Mouse (Mus musculus) midbrain, embryonic 13.5 days (tissue): ENCODE measurements around the gene Ackr3. TPM values are rescaled to one million over a fixed set of nuclear protein-coding genes. Genes with fewer than 3 reads are reported as not detected.

ENCODE experiments used
- ATAC-seq: fragments of 200-750 bp; cut with Nextera tagmentation; 2 replicates; pipeline ENCODE4 v1.8.0; 2017; ENCODE audit warnings: mild to moderate bottlenecking, moderate TSS enrichment, moderate library complexity
- H3K27ac ChIP-seq: fragments of 300-500 bp; sonication (generic); 2 replicates; pipeline ENCODE4 v1.5.1; 2015; ENCODE audit warnings: inconsistent platforms, mild to moderate bottlenecking, moderate library complexity
- H3K27me3 ChIP-seq: fragments of 300-500 bp; sonication (generic); 2 replicates; pipeline ENCODE4 v1.6.1; 2015; ENCODE audit warnings: mild to moderate bottlenecking, inconsistent platforms
- H3K36me3 ChIP-seq: fragments of 300-500 bp; sonication (generic); 2 replicates; pipeline ENCODE4 v1.6.1; 2015; ENCODE audit warnings: mild to moderate bottlenecking, inconsistent platforms
- H3K4me1 ChIP-seq: fragments of 300-500 bp; sonication (generic); replicated peaks from 2 replicates; pipeline ENCODE4 v1.6.1; 2015; ENCODE audit warnings: inconsistent platforms
- H3K4me2 ChIP-seq: fragments of 300-500 bp; sonication (generic); replicated peaks from 2 replicates; pipeline ENCODE4 v1.6.1; 2015; ENCODE audit warnings: moderate library complexity, mild to moderate bottlenecking, inconsistent platforms
- H3K4me3 ChIP-seq: fragments of 300-500 bp; sonication (generic); replicated peaks from 2 replicates; pipeline ENCODE4 v1.5.1; 2015; ENCODE audit warnings: mild to moderate bottlenecking, inconsistent platforms
- H3K9ac ChIP-seq: fragments of 300-500 bp; sonication (generic); replicated peaks from 2 replicates; pipeline ENCODE4 v1.6.1; 2015; ENCODE audit warnings: mild to moderate bottlenecking, inconsistent platforms
- H3K9me3 ChIP-seq: fragments of 300-500 bp; sonication (generic); 2 replicates; pipeline ENCODE4 v1.6.1; 2016; ENCODE audit warnings: mild to moderate bottlenecking, inconsistent platforms
- WGBS: fragments of 180-500 bp; shearing (Covaris S2); methylation state at CpG from one replicate; pipeline ENCODE4 v1.1.7; 2015; 5-methylcytosine and 5-hydroxymethylcytosine counted together
- polyA plus RNA-seq: library from polyadenylated mRNA; unstranded; fragments of >200 nt; fragmentation: Nextera tagmentation; extraction: Ambion mirVana; gene quantifications from 2 replicates; pipeline ENCODE4 v1.2.1, GENCODE M21; 2015

Ackr3 gene
- polyA plus RNA-seq, 1 experiment from 2014 or later: 17.1 TPM

DNA sequence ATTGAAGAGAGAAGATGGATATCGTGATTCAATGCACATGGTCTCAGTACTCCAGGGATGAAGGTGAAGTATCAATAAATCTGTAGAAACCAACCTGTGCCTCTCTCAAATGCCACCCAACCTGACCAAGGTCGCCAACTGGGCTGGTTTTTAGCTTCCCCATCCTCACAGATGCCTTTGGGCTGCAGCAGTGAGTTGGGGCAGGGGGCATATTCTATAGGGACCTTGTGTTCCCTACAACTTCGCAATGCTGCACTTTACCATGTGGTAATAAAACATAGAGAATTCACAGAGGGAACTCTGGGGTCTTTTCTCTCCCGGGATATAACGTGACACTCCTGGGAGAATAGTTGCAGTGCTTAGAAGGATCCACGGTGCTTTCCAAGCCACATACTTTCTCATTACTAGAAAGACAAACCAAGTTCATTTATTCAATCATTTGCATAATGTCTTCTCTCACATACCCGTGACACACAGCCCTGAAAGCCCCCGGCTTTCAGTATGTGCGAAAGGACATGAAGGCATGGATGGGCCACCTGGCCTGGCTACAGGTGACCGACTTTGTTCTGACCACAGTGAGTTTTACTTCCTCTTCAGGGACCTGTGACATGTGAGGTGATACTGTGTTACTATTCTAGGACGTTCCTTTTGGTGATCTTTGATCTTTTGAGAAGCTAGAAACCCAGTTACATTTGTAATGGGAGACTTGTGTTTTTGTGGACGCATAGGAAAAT lies 22.6 kb upstream of the Ackr3 start:
- Histone ChIP-seq H3K4me3 (no peak overlapping the region), H3K4me2 (no peak overlapping the region), H3K4me1 (0 out of 2 replicates have a peak, but pooled peaks cover 2% of the 10 kb centered on the region), H3K9me3 (no peaks in the 10 kb centered on the region), H3K9ac (no peak overlapping the region), H3K27me3 (no peaks in the 10 kb centered on the region), H3K27ac (no peak overlapping the region), H3K36me3 (no peaks in the 10 kb centered on the region)
- WGBS: 90% methylated on average over 12 of the region's 12 CpGs
- no peak for ATAC-seq

DNA sequence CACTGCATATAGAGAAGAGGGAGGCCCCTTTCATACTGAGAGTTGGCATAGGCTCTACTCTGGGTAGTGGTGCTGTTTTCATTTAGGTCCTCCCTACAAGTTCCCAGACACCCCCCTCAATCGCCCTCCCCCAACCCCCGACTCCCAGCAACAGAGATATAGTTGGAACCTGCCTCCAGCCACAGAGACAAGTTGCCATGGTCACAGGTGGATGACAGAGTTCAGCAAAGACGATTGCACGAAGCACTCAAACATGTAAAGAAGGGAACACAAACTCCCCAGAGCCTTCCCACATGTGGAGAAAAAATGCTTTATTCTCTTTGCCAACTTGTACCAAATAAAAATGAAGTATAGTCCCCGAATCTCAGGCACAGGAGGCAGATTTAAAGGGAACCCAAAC lies 21.3 kb upstream of the Ackr3 start:
- Histone ChIP-seq H3K9me3 (no peaks in the 10 kb centered on the region; the same call in 1 of the 2 replicates), H3K36me3 (no peaks in the 10 kb centered on the region; the same call in 1 of the 2 replicates), H3K4me1 (no peaks in the 10 kb centered on the region), H3K4me2 (no peak overlapping the region), H3K27ac (no peak overlapping the region), H3K4me3 (no peak overlapping the region), H3K9ac (no peak overlapping the region), H3K27me3 (no peaks in the 10 kb centered on the region)
- 77% methylated on average over 5 of the region's 5 CpGs for WGBS
- ATAC-seq: no peak

DNA sequence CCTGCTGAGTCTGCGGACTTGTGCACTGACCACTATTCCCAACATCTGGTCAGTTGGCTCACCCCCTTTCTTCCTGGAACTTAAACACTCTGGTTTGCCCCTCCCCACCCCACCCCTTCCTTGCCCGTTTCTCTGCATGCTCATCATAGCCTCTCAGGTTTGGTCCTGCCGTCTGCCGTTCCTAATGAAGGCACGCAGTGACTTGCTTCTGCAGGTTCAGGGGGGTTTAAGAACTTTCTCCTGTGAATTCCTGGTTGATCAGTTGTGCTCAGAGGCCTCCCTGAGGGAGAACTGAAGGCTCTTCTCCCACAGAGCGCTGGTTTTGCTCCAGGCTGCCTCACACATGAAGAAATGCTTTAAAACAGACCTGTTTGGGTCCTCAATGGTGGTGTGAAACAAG lies 20.2 kb upstream of the Ackr3 start:
- H3K4me1 ChIP-seq: peaks cover 2% of the 10 kb centered on the region
- no peak for ATAC-seq
- no peak overlapping the region for H3K27ac ChIP-seq
- no peaks in the 10 kb centered on the region; the same call in 1 of the 2 replicates for H3K36me3 ChIP-seq
- H3K9ac ChIP-seq: no peak overlapping the region
- H3K4me3 ChIP-seq: no peak overlapping the region
- no peaks in the 10 kb centered on the region for H3K27me3 ChIP-seq
- H3K4me2 ChIP-seq: no peak overlapping the region
- H3K9me3 ChIP-seq: no peaks in the 10 kb centered on the region; the same call in 1 of the 2 replicates
- 78% methylated on average over 6 of the region's 6 CpGs for WGBS

DNA sequence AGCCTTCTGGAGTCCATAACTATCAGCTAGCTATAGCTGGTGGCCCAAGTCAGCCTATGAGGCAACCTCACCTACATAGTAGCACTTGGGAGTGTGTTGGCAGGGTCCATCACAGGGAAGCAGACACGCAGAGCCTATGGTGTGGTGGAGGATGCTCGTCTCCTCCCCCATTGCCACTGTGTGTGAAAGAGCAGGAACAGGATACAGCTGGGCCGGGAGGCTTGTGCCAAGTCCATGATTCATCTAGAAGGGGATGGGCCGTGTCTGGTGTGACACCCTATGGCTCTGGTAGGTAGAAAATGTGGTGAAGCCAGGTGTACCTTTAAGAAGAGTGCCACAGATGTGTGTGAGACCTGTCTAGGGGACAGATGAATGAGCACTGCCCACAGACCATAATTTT lies 17.6 kb upstream of the Ackr3 start:
- Histone ChIP-seq H3K27me3 (no peaks in the 10 kb centered on the region; the same call in 1 of the 2 replicates), H3K9ac (no peak overlapping the region), H3K4me1 (peaks cover 21% of the 10 kb centered on the region)

DNA sequence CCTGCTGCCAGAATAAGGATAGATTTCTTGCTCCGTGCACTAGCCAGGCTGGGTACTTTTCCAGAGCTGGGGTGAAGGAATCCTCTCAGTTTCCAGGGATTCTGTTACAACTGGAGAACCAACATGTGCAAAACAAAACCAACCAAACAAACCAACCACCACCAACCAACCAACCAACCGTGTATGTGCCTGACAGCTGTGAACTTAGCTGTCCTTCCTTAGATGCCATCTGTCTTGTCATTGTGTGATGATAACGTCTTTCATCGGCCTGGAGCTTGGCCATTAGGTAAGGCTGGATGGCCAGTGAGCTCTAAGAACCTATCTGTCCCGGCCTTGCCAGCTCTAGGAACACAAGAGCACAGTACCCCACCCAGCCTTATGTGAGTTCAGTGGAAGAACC lies 16.9 kb upstream of the Ackr3 start:
- H3K4me2 ChIP-seq: no peak overlapping the region
- no peak overlapping the region for H3K9ac ChIP-seq
- no peak for ATAC-seq
- no peaks in the 10 kb centered on the region; the same call in 1 of the 2 replicates for H3K36me3 ChIP-seq
- H3K27me3 ChIP-seq: no peaks in the 10 kb centered on the region; the same call in 1 of the 2 replicates
- H3K27ac ChIP-seq: no peak overlapping the region
- H3K9me3 ChIP-seq: no peaks in the 10 kb centered on the region; the same call in 1 of the 2 replicates
- H3K4me1 ChIP-seq: peaks cover 21% of the 10 kb centered on the region
- 92% methylated on average over 5 of the region's 5 CpGs for WGBS
- H3K4me3 ChIP-seq: no peak overlapping the region

More for the DNA sequence above, 17.6 kb upstream of the Ackr3 start:
- Histone ChIP-seq H3K9me3 (no peaks in the 10 kb centered on the region; the same call in 1 of the 2 replicates), H3K4me3 (no peak overlapping the region), H3K27ac (no peak overlapping the region), H3K36me3 (no peaks in the 10 kb centered on the region; the same call in 1 of the 2 replicates), H3K4me2 (no peak overlapping the region)
- no peak for ATAC-seq
- WGBS: 90% methylated on average over 4 of the region's 4 CpGs

DNA sequence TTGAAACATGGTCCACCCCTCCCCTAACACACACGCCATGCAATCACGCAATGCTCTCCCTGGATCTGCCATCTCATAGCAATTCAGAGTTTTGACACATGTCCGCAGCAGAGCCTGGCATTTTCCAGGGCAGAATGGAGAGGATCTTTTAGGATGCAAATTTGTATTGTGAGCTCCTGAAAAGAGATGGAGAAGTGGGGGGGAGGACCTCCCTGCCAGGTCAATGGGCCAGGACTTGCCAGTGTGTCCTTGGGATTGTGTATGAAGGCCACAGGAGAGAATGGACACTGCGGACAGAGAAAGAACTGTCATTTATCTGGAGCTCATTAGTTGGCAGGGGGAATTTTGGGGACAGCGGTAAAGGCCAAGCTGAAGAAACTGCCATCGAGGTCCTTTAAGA lies 14.7 kb upstream of the Ackr3 start:
- H3K4me1 ChIP-seq: peaks cover 21% of the 10 kb centered on the region
- H3K9ac ChIP-seq: no peak overlapping the region
- no peak for ATAC-seq
- no peak overlapping the region for H3K4me3 ChIP-seq
- H3K27ac ChIP-seq: no peak overlapping the region
- H3K27me3 ChIP-seq: no peaks in the 10 kb centered on the region; the same call in 1 of the 2 replicates
- H3K9me3 ChIP-seq: no peaks in the 10 kb centered on the region; the same call in 1 of the 2 replicates
- H3K4me2 ChIP-seq: no peak overlapping the region
- 34% methylated on average over 6 of the region's 6 CpGs for WGBS
- H3K36me3 ChIP-seq: no peaks in the 10 kb centered on the region; the same call in 1 of the 2 replicates

DNA sequence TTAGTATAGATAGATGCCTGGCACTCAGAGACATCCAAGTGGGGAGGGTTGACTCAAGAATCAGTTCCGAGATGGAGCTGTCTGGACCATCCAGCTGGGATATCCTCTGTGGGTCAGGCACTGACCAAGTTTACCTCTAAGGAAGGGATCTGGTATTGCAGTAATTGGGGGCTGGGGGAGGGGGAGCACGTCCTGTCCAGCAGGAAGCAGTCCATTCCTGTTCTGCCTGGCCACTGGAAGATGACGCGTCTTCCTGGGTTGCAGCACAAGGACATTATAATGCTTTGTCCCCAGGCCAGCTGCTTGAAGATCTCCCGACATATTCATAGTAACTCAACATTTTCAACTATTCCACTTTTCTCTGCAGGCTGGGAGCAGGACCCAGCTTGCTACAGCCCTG lies 2.5 kb upstream of the Ackr3 start:
- Histone ChIP-seq H3K4me1 (peaks cover 39% of the 10 kb centered on the region), H3K9ac (no peak overlapping the region), H3K27ac (no peak overlapping the region), H3K4me3 (no peak overlapping the region), H3K9me3 (peaks cover 4% of the 10 kb centered on the region; the same call in 1 of the 2 replicates), H3K36me3 (no peaks in the 10 kb centered on the region), H3K27me3 (peaks cover 28% of the 10 kb centered on the region), H3K4me2 (no peak overlapping the region)
- no peak for ATAC-seq
- 90% methylated on average over 5 of the region's 5 CpGs for WGBS

DNA sequence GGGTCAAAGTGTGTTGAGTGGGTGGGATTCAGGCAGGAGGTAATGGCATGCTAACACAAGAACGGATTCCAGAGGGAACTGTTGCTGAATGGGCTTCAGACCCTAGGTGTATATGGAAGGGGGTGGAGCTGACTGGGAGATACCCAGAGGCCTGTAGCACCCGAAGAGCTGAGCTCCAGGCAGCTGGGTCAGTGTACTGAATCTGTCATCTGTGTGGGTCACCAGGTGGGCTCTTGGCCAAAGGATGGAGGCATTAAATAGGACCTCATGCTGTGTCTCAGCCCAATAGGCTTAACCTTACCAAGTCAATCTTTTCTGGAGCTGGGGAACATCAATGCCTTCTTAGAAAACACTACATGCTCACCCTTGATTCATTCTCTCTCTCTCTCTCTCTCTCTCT lies 2.1 kb upstream of the Ackr3 start:
- ATAC-seq: no peak
- no peak overlapping the region for H3K4me3 ChIP-seq
- no peaks in the 10 kb centered on the region for H3K36me3 ChIP-seq
- H3K27ac ChIP-seq: no peak overlapping the region
- H3K9ac ChIP-seq: no peak overlapping the region
- H3K27me3 ChIP-seq: peaks cover 28% of the 10 kb centered on the region
- H3K4me1 ChIP-seq: peaks cover 43% of the 10 kb centered on the region
- WGBS: 69% methylated on average over 2 of the region's 2 CpGs
- peaks cover 4% of the 10 kb centered on the region; the same call in 1 of the 2 replicates for H3K9me3 ChIP-seq
- H3K4me2 ChIP-seq: no peak overlapping the region

DNA sequence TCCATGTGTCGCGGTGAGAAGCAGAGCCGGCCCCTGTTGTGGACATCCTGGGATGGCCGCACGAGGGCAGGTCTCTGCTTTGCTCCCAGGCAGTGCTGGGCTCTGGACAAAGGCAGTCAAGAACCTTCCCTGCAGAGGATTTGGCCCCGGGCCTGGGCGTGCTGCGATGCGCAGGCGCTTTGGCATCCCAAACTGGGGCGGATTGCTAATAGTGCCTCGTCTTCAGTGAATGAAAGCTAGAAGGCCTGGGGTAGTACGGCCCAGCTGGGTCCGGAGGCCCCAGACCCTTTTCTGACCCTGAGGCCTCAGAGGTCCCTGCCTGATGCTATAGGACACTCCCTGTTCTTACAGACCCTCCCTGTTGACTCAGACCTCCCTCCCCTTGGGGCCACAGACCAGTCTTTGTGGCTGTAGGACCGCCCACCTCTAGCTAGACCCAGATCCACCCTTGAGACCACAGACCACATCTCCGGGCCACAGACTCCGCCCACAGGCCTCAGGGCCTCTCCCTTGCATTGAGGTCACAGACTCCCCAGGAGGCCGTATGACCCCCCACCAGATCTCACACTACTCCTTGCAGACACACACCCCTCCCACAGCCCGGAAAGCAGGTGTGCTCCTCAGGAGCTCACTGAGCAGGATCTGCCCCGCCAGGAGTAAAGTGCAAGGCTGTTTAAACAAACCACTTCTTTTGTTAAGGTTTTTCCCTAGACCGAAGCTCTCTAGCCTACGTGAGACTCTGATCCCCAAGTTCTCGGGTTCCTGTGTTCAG lies 1.4 kb upstream of the Ackr3 start:
- Histone ChIP-seq H3K36me3 (no peaks in the 10 kb centered on the region), H3K9me3 (peaks cover 4% of the 10 kb centered on the region; the same call in 1 of the 2 replicates), H3K4me1 (peaks cover 50% of the 10 kb centered on the region), H3K4me2 (peak overlapping the region; percentile 65), H3K4me3 (no peak overlapping the region), H3K27ac (no peak overlapping the region), H3K27me3 (peaks cover 28% of the 10 kb centered on the region), H3K9ac (no peak overlapping the region)
- WGBS: 4% methylated on average over 23 of the region's 23 CpGs
- ATAC-seq: peak; percentile 49

DNA sequence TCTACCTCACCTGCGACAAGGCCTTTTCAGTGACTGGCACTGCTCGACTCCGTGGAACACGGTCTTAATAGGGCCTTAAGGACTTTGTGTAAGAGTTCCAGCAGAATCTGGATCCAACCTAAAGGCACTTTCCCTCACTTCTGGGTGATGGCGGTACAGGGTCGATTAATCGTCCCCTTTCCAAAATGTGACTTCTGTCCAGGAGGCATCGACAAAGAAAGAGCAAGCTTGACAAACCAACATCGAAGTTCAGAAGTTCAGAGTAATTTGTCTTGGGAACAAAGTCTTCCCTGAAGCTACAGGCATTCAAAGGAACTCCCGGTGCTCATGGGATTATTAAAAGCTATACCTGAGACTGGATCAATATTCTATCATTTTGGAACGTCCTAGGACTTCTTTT lies 439 bp upstream of the Ackr3 start:
- H3K36me3 ChIP-seq: no peaks in the 10 kb centered on the region
- H3K4me3 ChIP-seq: peak overlapping the region; percentile 58
- H3K4me2 ChIP-seq: peak overlapping the region; percentile 65
- H3K27ac ChIP-seq: no peak overlapping the region
- ATAC-seq: no peak
- no peaks in the 10 kb centered on the region for H3K9me3 ChIP-seq
- H3K27me3 ChIP-seq: peaks cover 28% of the 10 kb centered on the region
- no peak overlapping the region for H3K9ac ChIP-seq
- peaks cover 60% of the 10 kb centered on the region for H3K4me1 ChIP-seq
- 11% methylated on average over 11 of the region's 11 CpGs for WGBS

DNA sequence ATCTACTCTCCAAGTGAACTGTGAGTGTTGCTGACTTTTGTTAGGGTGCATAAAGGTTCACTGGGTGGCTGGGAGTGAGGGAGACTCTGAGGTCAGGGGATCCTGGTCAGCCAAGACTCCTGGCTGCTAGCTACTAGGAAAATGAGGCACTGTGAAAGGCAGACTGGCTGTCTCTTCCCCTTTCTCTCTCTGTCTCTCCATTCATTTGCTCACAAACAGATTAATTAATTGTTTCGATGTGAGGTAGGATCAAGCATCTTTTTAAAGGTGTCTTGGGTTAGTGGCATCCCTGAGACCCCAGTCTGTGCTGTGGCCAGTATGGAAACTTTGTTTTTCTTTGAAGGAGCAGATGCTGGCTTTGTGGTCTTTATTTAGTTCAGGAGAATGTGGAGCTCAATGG lies 1.0 kb downstream of the Ackr3 start:
- H3K9me3 ChIP-seq: no peaks in the 10 kb centered on the region

DNA sequence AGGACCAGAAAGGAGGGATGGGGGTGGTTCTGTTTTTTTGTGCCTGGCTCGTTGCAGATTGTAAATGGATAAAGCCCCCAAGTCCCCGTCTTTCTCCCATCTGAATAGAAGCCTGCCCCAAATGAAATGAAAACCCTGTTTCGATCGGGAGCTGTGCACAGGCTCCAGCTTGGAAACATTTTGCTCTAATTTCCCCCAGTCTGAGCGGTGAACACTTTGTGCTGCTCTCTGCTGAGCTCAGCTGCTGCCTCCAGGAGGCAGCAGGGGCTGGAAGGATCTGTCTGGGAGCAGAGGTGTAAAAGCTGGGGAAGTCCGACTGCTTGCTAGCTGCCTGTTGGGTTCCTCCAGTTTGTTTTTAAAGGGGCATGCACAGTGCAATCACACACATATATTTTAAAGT lies 1.4 kb downstream of the Ackr3 start:
- peak overlapping the region; percentile 76 for H3K27ac ChIP-seq
- peaks cover 28% of the 10 kb centered on the region for H3K27me3 ChIP-seq
- peaks cover 78% of the 10 kb centered on the region for H3K4me1 ChIP-seq
- no peaks in the 10 kb centered on the region for H3K36me3 ChIP-seq
- peak overlapping the region; percentile 76 for H3K9ac ChIP-seq
- no peaks in the 10 kb centered on the region for H3K9me3 ChIP-seq
- peak overlapping the region; percentile 58 for H3K4me3 ChIP-seq
- peak; percentile 62 for ATAC-seq
- WGBS: 2% methylated on average over 6 of the region's 6 CpGs
- H3K4me2 ChIP-seq: peak overlapping the region; percentile 65

More for the DNA sequence above, 1.0 kb downstream of the Ackr3 start:
- H3K27ac ChIP-seq: peak overlapping the region; percentile 76
- H3K4me3 ChIP-seq: peak overlapping the region; percentile 58
- H3K27me3 ChIP-seq: peaks cover 28% of the 10 kb centered on the region
- peak overlapping the region; percentile 76 for H3K9ac ChIP-seq
- H3K4me2 ChIP-seq: peak overlapping the region; percentile 65
- ATAC-seq: no peak
- WGBS: 5% methylated on average over 1 of the region's 1 CpGs
- no peaks in the 10 kb centered on the region for H3K36me3 ChIP-seq
- H3K4me1 ChIP-seq: peaks cover 74% of the 10 kb centered on the region
